ENCODE assay signal across 11 mouse cellular contexts in the genomic region with DNA sequence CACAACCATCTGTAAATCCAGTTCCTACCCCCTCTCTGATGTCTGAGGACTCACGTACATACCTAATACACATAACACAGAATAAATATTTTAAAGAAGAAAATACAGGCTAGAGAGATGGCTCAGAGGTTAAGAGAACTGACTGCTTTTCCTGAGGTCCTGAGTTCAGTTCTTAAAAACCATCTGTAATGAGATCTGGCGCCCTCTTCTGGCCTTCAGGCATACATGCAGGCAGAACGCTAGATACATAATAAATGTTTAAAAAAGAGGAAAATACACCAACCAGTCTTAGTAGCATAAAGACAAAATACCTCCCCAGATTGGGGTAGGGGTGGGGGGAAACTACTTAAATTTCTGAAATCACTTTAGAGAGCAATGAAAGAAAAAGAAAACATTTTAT. TPM values are rescaled to one million over a fixed set of nuclear protein-coding genes. Genes with fewer than 3 reads are reported as not detected.
DNase-seq lines count a peak whose midpoint lies in the region; ATAC-seq and TF ChIP-seq lines count a peak whose summit lies in the region.
"Had no signal": no experiment of that assay in that cellular context is flagged by ENCODE, and none has a peak within 500 bp of the region (broad histone marks: within the 10 kb centered on the region; RNA-seq: fewer than 3 reads in every experiment).

No protein-coding gene starts in this region.

- TF ChIP-seq POLR2A in lung, adult 2 months (IDR thresholded peaks at IDR 0.05; ENCODE audit: borderline replicate concordance, extremely low read depth, low read depth, low read length): no peak

- ATAC-seq in monocyte, adult 5-6 weeks (replicated peaks; ENCODE audit: insufficient number of reproducible peaks, low FRiP score, low TSS enrichment, poor library complexity, severe bottlenecking): no peak

- WGBS in lung, adult 2 months: 55% methylated on average over 3 of the region's 3 CpGs

- H3K4me1 ChIP-seq in lung, adult 2 months (ENCODE audit: control insufficient read depth, insufficient read depth, low read length): peaks cover 19% of the 10 kb centered on the region

- peak; percentile 53 for TF ChIP-seq CTCF in lung, adult 2 months (IDR thresholded peaks at IDR 0.05; ENCODE audit: insufficient read depth, low read length)

- no peak overlapping the region for H3K4me3 ChIP-seq in lung, adult 2 months (replicated peaks; ENCODE audit: extremely low read depth, low read depth, low read length)
- H3K4me3 ChIP-seq: hindbrain, embryonic 13.5 days; megakaryocyte, embryonic 14.5 days had no signal

- DNase-seq in embryo, embryonic 10 days (ENCODE audit: low spot score): peak; percentile 65
- no peak for DNase-seq in embryo, embryonic 11 days
- no peak for DNase-seq in lung, adult 2 months
- DNase-seq in lung, postnatal 14 days: no peak
- DNase-seq in T-cell, adult 2 months (ENCODE audit: low spot score): peak; percentile 19
- DNase-seq in natural killer cell, adult 2 months (ENCODE audit: low spot score in 2 of 2): peak; percentile 16 to 23
- no peak for DNase-seq in layer of hippocampus, adult 11-12 months (ENCODE audit: low spot score)
- DNase-seq: cerebellum, adult 9-10 months had no signal

RNA-seq across cellular contexts. Expression of gene Tgoln1, which starts 41.2 kb away (rescaled TPM):
- polyA plus RNA-seq in lung, adult 2 months (2012; rRNA removed): 60.0 and 72.4 TPM in 2 replicates
- 123 to 195 TPM (median 136 TPM) in 3 replicates for total RNA-seq in monocyte, adult 5-6 weeks (2017)

RNA-seq across cellular contexts. Expression of gene Retsat, which starts 59.7 kb away (rescaled TPM):
- 27.7 and 38.8 TPM in 2 replicates for polyA plus RNA-seq in lung, adult 2 months (2012; rRNA removed)
- 2.9 to 10.9 TPM (median 6.6 TPM) in 3 replicates for total RNA-seq in monocyte, adult 5-6 weeks (2017)

RNA-seq across cellular contexts. Expression of gene Elmod3, which starts 59.8 kb away (rescaled TPM):
- polyA plus RNA-seq in lung, adult 2 months (2012; rRNA removed): 17.6 and 24.2 TPM in 2 replicates
- total RNA-seq in monocyte, adult 5-6 weeks (2017): 7.6 to 8.8 TPM (median 8.0 TPM) in 3 replicates

Comparison
In these comparisons a context has a peak if more than half of its experiments do, and no peak if none do; other contexts are left out.
1. DNase-seq: peak in embryo, embryonic 10 days (single experiment), T-cell, adult 2 months (single experiment) and natural killer cell, adult 2 months (2 of 2); none in embryo, embryonic 11 days (single experiment), lung, adult 2 months (single experiment), lung, postnatal 14 days (single experiment) and layer of hippocampus, adult 11-12 months (single experiment).